Mouse (Mus musculus): Measurements from ENCODE around the gene Add1. TPM values are rescaled to one million over a fixed set of nuclear protein-coding genes. Genes with fewer than 3 reads are reported as not detected.

The Add1 gene
- polyA plus RNA-seq, 1 experiment from 2014 or later: 164 TPM

DNA sequence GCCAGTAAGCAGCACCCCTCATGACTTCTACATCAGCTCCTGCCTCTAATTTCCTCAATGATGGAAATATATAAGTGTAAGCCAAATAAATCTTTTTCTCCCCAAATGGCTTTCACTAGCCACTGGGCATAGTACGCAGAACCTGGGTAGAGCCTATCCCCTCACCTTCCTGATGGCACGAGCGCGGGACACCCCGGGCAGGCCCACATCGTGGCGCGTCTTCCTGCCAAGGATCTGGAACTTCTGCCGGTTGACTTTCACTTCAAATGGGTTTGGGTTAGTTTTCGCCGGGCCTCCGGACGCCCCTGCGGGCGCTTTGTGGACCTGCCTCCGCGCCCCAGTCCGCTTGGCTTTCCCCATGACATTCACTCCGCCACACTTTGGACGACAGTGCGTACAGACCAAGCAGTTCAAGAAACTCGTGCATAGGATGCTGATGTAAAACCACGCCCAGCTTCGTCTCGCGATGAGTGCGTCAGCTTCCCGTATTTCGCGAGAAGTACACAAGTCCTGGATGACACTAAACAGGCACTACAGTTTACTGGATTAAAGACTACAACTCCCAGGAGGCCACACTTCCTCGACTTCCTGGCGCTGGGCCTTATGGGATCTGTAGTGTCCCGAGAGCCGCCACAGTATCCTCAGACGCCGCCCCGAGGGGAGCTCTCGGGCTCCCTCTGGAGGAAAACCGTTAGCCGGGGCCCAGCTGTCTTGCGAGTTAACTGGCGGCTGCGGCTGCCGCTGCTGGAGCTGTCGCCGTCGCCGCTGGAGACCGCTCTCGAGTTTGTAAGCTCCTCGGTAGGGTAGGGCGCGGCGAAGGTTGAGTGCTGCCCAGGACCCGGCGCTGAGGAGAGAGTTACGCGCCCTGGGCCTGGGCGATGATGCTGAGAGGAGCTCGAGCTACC is 86.5 kb downstream of the Add1 start, which contains the start of the genes Nop14 and Grk4:
Gene Nop14, minus strand, starts transcription at position 463 of the 905 bp plus-strand sequence.
Gene Grk4, plus strand, starts transcription at position 694 of the 905 bp plus-strand sequence.
- Histone ChIP-seq H3K4me3 (peak within 1 kb of the TSS; percentile 80), H3K9me3 (replicated peaks) (no peaks in the 10 kb centered on the region), H3K4me1 (peaks cover 32% of the 10 kb centered on the region), H3K27ac (peak within 1 kb of the TSS; percentile 93), H3K36me3 (peaks cover 28% of the 10 kb centered on the region), H3K27me3 (replicated peaks) (no peaks in the 10 kb centered on the region), H3K4me2 (peak within 1 kb of the TSS; percentile 87), H3K9ac (peak within 1 kb of the TSS; percentile 81)
- WGBS (ENCODE audit: insufficient replicate concordance): under 1% methylated on average over 60 of the region's 60 CpGs
- peak; percentile 100 for ATAC-seq

DNA sequence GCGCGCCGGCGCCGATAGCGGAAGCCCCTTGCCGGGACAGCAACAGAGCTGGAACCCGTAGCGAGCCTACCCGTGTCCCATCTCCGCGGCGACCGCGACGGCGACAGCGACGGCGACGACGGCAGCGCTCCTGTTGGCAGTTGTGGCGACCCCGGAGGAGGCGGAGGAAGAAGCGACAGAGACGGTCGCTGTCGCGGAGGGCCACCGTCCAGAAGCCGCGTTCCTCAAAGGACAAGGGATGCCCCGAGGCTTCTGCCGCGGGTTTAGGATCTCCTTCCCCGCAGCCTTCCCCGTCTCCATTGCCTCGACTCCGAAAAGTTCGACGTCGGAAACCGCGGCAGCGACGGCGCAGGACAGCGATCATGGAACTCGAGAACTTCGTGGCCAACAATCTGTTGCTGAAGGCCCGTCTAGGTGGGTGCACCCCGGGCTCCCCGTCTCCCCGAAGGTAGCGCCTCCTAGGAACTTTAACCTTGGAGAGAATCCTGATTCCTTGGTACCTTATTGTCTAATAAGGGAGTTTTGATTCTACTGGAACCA is 87.2 kb downstream of the Add1 start:
- peaks cover 20% of the 10 kb centered on the region for H3K36me3 ChIP-seq
- no peaks in the 10 kb centered on the region for H3K9me3 ChIP-seq (replicated peaks)
- H3K9ac ChIP-seq: peak overlapping the region; percentile 81
- no peaks in the 10 kb centered on the region for H3K27me3 ChIP-seq (replicated peaks)
- ATAC-seq: no peak
- peak overlapping the region; percentile 70 for H3K4me3 ChIP-seq
- under 1% methylated on average over 57 of the region's 57 CpGs for WGBS (ENCODE audit: insufficient replicate concordance)
- H3K4me2 ChIP-seq: peak overlapping the region; percentile 87
- peak overlapping the region; percentile 93 for H3K27ac ChIP-seq
- H3K4me1 ChIP-seq: peaks cover 37% of the 10 kb centered on the region

DNA sequence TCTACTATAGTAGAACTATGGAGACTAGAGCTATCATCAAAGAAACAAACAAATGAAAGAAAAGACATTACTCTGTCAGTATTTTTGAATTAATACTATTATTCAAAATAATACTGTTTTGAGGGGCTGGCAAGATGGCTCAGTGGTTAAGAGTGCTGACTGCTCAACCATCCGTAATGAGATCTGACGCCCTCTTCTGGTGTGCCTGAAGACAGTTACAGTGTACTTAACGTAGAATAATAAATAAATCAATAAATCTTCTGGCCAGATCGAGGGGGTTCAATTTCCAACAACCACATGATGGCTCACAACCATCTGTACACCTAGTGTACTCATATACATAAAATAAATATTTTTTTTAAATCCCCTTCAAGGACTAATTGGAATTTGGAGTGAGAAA is 88.4 kb downstream of the Add1 start:
- WGBS (ENCODE audit: insufficient replicate concordance): 72% methylated on average over 4 of the region's 4 CpGs
- H3K27ac ChIP-seq: no peak overlapping the region
- H3K9ac ChIP-seq: no peak overlapping the region
- no peak for ATAC-seq
- peaks cover 10% of the 10 kb centered on the region for H3K36me3 ChIP-seq
- H3K4me2 ChIP-seq: peak overlapping the region; percentile 87
- H3K4me1 ChIP-seq: peaks cover 37% of the 10 kb centered on the region
- no peaks in the 10 kb centered on the region for H3K9me3 ChIP-seq (replicated peaks)
- H3K27me3 ChIP-seq (replicated peaks): no peaks in the 10 kb centered on the region
- no peak overlapping the region for H3K4me3 ChIP-seq

DNA sequence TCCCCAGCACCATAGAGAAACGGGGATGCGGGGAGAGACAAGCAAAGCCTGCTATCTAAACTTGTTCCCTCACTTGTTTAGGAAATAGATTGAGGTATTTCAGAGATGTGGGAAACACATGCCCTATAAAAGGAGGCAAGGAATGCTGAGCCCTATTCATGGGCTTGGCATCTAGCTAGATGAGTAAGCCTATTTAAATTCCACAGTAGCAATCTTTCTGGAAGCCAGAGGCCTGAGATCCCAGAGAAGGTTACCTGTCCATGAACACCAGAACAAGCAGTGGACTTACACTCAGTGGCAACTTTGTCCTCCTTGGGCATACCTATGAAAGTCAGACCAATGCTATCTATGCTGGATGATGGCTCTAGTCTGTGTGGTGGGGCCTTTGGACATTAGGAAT is 89.8 kb downstream of the Add1 start:
- no peak overlapping the region for H3K4me3 ChIP-seq
- H3K4me1 ChIP-seq: peaks cover 28% of the 10 kb centered on the region
- H3K36me3 ChIP-seq: no peaks in the 10 kb centered on the region; the same call in 1 of the 2 replicates
- WGBS (ENCODE audit: insufficient replicate concordance): 78% methylated on average over 2 of the region's 2 CpGs
- H3K27me3 ChIP-seq (replicated peaks): no peaks in the 10 kb centered on the region
- H3K27ac ChIP-seq: no peak overlapping the region
- no peak overlapping the region for H3K9ac ChIP-seq
- no peaks in the 10 kb centered on the region for H3K9me3 ChIP-seq (replicated peaks)
- ATAC-seq: no peak
- H3K4me2 ChIP-seq: no peak overlapping the region

DNA sequence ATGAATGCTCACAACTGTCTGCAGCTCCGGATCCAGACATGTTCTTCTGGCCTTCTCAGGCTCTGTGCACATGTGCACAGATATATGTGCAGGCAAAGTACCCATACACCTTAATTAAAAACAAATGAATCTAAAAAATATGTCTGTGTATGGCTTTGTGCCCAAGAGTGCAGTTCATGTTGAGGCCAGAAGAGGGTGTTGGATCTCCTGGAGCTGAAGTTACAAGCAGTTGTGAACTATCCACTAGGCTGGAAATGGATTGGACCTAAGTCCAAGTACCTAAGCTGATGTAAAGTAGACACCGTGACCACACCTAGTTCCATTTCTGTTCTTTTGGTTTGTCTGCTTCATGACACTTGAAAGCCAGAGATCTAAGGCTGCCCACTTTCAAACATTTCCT is 96.0 kb downstream of the Add1 start:
- WGBS (ENCODE audit: insufficient replicate concordance): 70% methylated on average over 2 of the region's 2 CpGs

DNA sequence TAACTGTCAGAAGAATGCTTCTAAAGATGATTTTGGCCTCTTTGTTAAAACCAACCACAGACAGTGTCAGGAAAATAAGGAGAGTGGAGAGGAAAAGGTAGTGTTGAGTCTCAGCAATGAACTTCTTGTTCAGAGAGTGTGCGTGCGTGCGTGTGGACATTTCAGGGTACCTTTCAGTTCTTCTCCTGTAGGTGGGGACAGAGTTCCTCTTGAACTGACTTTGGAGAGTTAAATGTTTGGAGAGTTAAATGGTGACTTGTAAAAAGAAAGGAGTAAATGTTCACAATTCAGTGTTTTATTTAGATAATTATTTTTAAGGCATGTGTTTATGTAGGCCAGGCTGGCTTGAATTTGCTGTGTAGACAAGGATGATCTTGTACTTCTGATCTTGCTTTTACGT is 96.8 kb downstream of the Add1 start:
- no peak for ATAC-seq
- Histone ChIP-seq H3K27me3 (replicated peaks) (no peaks in the 10 kb centered on the region), H3K9me3 (replicated peaks) (no peaks in the 10 kb centered on the region), H3K36me3 (no peaks in the 10 kb centered on the region), H3K9ac (no peak overlapping the region), H3K4me3 (no peak overlapping the region), H3K27ac (no peak overlapping the region), H3K4me1 (peaks cover 3% of the 10 kb centered on the region; the same call in 1 of the 2 replicates), H3K4me2 (no peak overlapping the region)
- 75% methylated on average over 4 of the region's 4 CpGs for WGBS (ENCODE audit: insufficient replicate concordance)

More for the DNA sequence above, 96.0 kb downstream of the Add1 start:
- H3K36me3 ChIP-seq: no peaks in the 10 kb centered on the region
- no peak overlapping the region for H3K27ac ChIP-seq
- peaks cover 6% of the 10 kb centered on the region; the same call in 1 of the 2 replicates for H3K4me1 ChIP-seq
- no peak overlapping the region for H3K4me2 ChIP-seq
- ATAC-seq: no peak
- H3K9ac ChIP-seq: no peak overlapping the region
- H3K27me3 ChIP-seq (replicated peaks): no peaks in the 10 kb centered on the region
- H3K9me3 ChIP-seq (replicated peaks): no peaks in the 10 kb centered on the region
- H3K4me3 ChIP-seq: no peak overlapping the region

Small RNA genes lying within 50 kb of the gene (microRNA-seq; reads per million reads assigned to microRNA genes)
- gene Mir7036b: 10.9 reads per million, percentile 23 among the genes with 10 or more reads in this experiment

Other genes with a start within 250 kb of the Add1 start
- gene Rnf4, start 237.4 kb upstream of the Add1 start, polyA plus RNA-seq (2016; fragmentation: Nextera tagmentation; extraction: Ambion mirVana): 111 TPM in 2 replicates
- 4.9 and 5.1 TPM in 2 replicates for gene Fam193a, start 203.7 kb upstream of the Add1 start, polyA plus RNA-seq (2016; fragmentation: Nextera tagmentation; extraction: Ambion mirVana)
- 7.4 and 10.9 TPM in 2 replicates for gene Tnip2, start 59.7 kb upstream of the Add1 start, polyA plus RNA-seq (2016; fragmentation: Nextera tagmentation; extraction: Ambion mirVana)
- 4.0 and 5.0 TPM in 2 replicates for gene Sh3bp2, start 47.8 kb upstream of the Add1 start, polyA plus RNA-seq (2016; fragmentation: Nextera tagmentation; extraction: Ambion mirVana)
- gene Mfsd10, start 63.5 kb downstream of the Add1 start, polyA plus RNA-seq (2016; fragmentation: Nextera tagmentation; extraction: Ambion mirVana): 66.8 and 77.4 TPM in 2 replicates
- gene Nop14, start 86.5 kb downstream of the Add1 start, polyA plus RNA-seq (2016; fragmentation: Nextera tagmentation; extraction: Ambion mirVana): 26.4 and 27.9 TPM in 2 replicates
- gene Grk4, start 86.7 kb downstream of the Add1 start, polyA plus RNA-seq (2016; fragmentation: Nextera tagmentation; extraction: Ambion mirVana): 1.2 and 1.4 TPM in 2 replicates
- 12.2 and 13.2 TPM in 2 replicates for gene Htt, start 188.1 kb downstream of the Add1 start, polyA plus RNA-seq (2016; fragmentation: Nextera tagmentation; extraction: Ambion mirVana)

All from liver, embryonic 12.5 days (tissue).